Mouse (Mus musculus) spleen, adult 2 months (tissue): Measurements from ENCODE around the gene Asap3.

Experiments
- CTCF ChIP-seq: fragments of 200-500 bp; IDR thresholded peaks from 2 replicates; pipeline ENCODE4 v1.5.1; 2011; ENCODE audit warnings: mild to moderate bottlenecking, inconsistent platforms; ENCODE audit not compliant: insufficient read depth, insufficient read length, insufficient replicate concordance; ENCODE audit errors: extremely low read depth
- POLR2A ChIP-seq: fragments of 200-500 bp; IDR thresholded peaks from 2 replicates; pipeline ENCODE4 v1.6.1; 2011; ENCODE audit warnings: low read depth, low read length, inconsistent platforms

GRCm38 (mm10) chr4:136239622-136240021 is 33.5 kb downstream of the Asap3 start:
- TF ChIP-seq CTCF (peak; percentile 66; the same call in 1 of the 2 replicates), POLR2A (no peak)
